Mouse (Mus musculus): ENCODE measurements around the gene Zfp273. TPM values are rescaled to one million over a fixed set of nuclear protein-coding genes. Genes with fewer than 3 reads are reported as not detected.
"Not testable (repeated sequence)": the region's sequence is repeated elsewhere in the genome, so short reads cannot be mapped to it uniquely, and the experiment has no call there.

The Zfp273 gene
- total RNA-seq (2017) = 5.4 to 8.3 TPM (median 7.8 TPM) in 3 replicates

GRCm38 (mm10) chr13:67813710-67814660 is at the start of gene Zfp273:
TSS of gene Zfp273 (plus strand) at chr13:67813740.
- peak; percentile 94 for ATAC-seq (replicated peaks; ENCODE audit: insufficient number of reproducible peaks, low FRiP score, low TSS enrichment, poor library complexity, severe bottlenecking)

GRCm38 (mm10) chr13:67779265-67780221 is 34.0 kb upstream of the Zfp273 start, which contains the start of gene Zfp493:
TSS of gene Zfp493 (plus strand) at chr13:67779693.
- ATAC-seq (replicated peaks; ENCODE audit: insufficient number of reproducible peaks, low FRiP score, low TSS enrichment, poor library complexity, severe bottlenecking) = peak; percentile 89

- ATAC-seq (replicated peaks; ENCODE audit: insufficient number of reproducible peaks, low FRiP score, low TSS enrichment, poor library complexity, severe bottlenecking) = no peak
Observed at GRCm38 (mm10) chr13:67791921-67792455, 21.6 kb upstream of the Zfp273 start.

DNA sequence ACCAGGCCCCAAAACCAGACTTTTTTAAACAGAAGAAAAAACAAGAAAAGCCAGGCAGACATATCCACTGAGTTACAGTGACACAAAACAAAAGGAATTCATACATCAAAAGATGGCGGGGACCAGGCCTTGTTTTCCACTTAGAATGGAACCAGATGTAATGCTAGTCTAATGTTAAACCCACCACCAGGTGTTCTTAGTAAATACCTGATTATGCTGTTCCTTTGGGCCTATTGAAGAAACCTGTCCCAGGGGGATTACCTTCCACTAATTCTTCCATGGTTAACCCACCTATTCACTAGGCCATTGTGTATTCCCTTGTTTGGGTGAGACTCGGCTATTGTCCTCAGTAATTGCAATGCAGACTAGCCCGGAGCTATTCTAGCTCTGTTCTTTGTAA is 14.9 kb upstream of the Zfp273 start:
- no peak for ATAC-seq (replicated peaks; ENCODE audit: insufficient number of reproducible peaks, low FRiP score, low TSS enrichment, poor library complexity, severe bottlenecking)

GRCm38 (mm10) chr13:67799151-67799550 is 14.4 kb upstream of the Zfp273 start:
- not testable (repeated sequence) for ATAC-seq (replicated peaks; ENCODE audit: insufficient number of reproducible peaks, low FRiP score, low TSS enrichment, poor library complexity, severe bottlenecking)

- ATAC-seq (replicated peaks; ENCODE audit: insufficient number of reproducible peaks, low FRiP score, low TSS enrichment, poor library complexity, severe bottlenecking) = no peak
Observed at GRCm38 (mm10) chr13:67811651-67812210, 1.8 kb upstream of the Zfp273 start.

- no peak for ATAC-seq (replicated peaks; ENCODE audit: insufficient number of reproducible peaks, low FRiP score, low TSS enrichment, poor library complexity, severe bottlenecking)
Observed at GRCm38 (mm10) chr13:67812961-67813709, 405 bp upstream of the Zfp273 start.

GRCm38 (mm10) chr13:67818636-67819035 is 5.1 kb downstream of the Zfp273 start:
- ATAC-seq (replicated peaks; ENCODE audit: insufficient number of reproducible peaks, low FRiP score, low TSS enrichment, poor library complexity, severe bottlenecking) = no peak

DNA sequence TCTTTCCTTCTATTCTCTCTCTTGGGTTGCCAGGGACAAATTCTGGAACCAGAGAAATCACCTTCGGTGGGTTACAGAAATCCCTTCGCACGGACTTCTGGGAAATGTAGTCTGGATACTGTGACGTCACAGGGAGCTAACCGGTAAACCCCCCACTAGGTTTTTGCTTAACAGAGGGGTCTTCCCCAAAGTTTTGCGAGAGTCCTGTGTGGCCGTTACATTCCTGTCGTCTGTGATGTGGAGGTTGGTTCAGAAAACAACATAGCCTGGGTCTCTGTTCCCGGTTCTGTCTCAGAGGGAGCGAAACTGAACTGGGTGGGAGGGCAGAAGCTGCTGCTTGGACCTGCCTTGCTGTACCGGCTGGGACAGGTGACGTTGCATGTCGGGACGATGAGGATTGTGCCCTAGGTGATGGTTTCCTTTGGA is 17.4 kb downstream of the Zfp273 start, which contains the start of gene Gm10037:
TSS of gene Gm10037 (plus strand) at position 196 of the 426 bp plus-strand sequence.
- 0 out of 2 replicates have a peak, but pooled peaks have one; percentile 45 for ATAC-seq (replicated peaks; ENCODE audit: insufficient number of reproducible peaks, low FRiP score, low TSS enrichment, poor library complexity, severe bottlenecking)

DNA sequence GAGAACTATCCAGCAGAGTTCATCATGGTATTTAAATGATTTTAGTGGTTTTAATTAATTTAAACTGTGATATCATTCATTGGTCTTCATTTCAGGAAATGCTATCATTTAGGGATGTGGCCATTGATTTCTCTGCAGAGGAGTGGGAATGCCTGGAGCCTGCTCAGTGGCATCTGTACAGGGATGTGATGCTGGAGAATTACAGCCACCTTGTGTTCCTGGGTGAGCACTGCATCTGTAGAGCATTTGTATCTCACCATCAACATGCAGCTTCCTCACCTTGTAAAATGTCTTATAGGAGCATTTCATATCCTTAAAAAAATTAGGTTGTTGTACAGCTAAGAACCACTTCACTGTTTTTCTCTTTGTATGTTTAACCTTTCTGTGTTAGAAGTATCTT is 19.6 kb downstream of the Zfp273 start:
- not testable (repeated sequence) for ATAC-seq (replicated peaks; ENCODE audit: insufficient number of reproducible peaks, low FRiP score, low TSS enrichment, poor library complexity, severe bottlenecking)

DNA sequence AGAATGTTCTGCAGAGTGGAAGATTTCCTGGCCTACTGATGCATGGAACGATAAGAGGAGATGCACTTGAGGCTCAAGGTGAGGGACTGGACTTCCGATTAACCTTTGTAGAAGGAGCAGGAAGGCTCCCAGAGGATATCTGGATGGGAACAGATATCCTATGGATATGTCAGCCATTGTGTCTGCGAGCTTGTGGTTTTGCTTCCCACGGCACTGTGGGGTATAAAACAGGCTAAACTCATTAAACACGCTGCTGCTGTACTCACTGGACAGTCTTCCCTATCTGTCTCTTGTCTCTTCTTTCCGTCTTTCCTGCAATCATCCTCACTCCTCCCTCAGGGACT is 30.2 kb downstream of the Zfp273 start:
- peak; percentile 14 for ATAC-seq (replicated peaks; ENCODE audit: insufficient number of reproducible peaks, low FRiP score, low TSS enrichment, poor library complexity, severe bottlenecking)

- peak; percentile 95 for ATAC-seq (replicated peaks; ENCODE audit: insufficient number of reproducible peaks, low FRiP score, low TSS enrichment, poor library complexity, severe bottlenecking)
Observed at GRCm38 (mm10) chr13:67844119-67844852, 30.7 kb downstream of the Zfp273 start.

GRCm38 (mm10) chr13:67844853-67845194 is 31.3 kb downstream of the Zfp273 start:
- no peak for ATAC-seq (replicated peaks; ENCODE audit: insufficient number of reproducible peaks, low FRiP score, low TSS enrichment, poor library complexity, severe bottlenecking)

DNA sequence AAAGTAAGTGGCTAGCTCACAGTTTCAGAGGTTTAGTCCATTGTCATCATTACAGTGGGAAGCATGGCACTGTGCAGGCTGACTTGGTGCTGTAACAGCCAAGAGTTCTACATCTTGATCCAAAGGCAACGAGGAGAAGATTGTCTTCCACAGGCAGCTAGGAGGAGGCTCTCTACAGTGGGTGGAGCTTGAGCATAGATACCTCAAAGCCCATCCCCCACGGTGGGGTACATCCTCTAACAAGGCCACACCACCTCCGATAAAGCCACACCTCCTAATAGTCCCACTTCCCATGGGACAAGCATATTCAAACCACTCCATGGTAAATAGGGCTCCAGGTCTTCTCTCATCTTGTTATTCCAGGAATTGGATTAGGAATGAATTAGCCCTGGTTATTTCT is 36.8 kb downstream of the Zfp273 start:
- ATAC-seq (replicated peaks; ENCODE audit: insufficient number of reproducible peaks, low FRiP score, low TSS enrichment, poor library complexity, severe bottlenecking) = no peak

DNA sequence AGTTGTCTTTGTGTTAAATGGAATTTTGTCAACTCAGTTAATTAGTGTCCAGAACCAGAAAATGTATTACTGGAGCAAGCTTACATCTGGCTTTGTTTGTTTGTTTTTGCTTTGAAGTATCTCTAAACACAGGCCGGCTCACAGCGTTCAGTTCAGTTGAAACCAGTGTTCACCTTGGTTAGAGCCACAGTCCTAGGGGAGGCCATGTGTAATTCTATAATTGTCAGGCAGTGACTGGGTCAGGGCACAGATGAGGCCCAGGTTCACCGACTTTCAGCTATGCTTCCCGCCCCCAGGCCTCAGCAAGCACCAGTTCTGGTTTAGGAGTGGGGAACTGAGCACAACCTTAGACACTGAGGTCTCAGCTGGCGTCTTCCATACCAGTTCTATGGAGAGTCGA is 39.6 kb downstream of the Zfp273 start:
- no peak for ATAC-seq (replicated peaks; ENCODE audit: insufficient number of reproducible peaks, low FRiP score, low TSS enrichment, poor library complexity, severe bottlenecking)

GRCm38 (mm10) chr13:67853983-67854382 is 40.4 kb downstream of the Zfp273 start:
- ATAC-seq (replicated peaks; ENCODE audit: insufficient number of reproducible peaks, low FRiP score, low TSS enrichment, poor library complexity, severe bottlenecking) = no peak

DNA sequence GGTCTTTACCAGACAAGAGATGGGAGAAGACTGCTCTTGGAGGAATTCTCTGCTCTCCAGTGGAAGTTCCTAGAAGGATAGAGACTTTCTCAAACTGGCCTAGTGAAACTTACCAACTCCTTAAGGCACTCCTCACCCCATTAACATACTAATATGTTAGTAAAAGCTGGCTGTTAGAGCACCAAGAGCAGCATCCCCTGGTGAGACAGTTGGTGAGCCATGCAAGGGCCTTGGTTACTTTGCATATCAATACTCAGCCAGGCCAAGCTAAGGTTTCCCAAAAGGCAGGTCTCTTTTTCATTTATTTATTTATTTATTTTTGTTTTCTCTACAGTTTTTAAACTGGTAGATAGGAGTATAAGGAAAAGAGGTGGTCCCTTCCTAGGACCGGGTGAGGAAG is 43.8 kb downstream of the Zfp273 start:
- ATAC-seq (replicated peaks; ENCODE audit: insufficient number of reproducible peaks, low FRiP score, low TSS enrichment, poor library complexity, severe bottlenecking) = no peak
